Mouse (Mus musculus) liver, embryonic 12.5 days (tissue): Measurements from ENCODE around the gene Psmd8. TPM values are rescaled to one million over a fixed set of nuclear protein-coding genes. Genes with fewer than 3 reads are reported as not detected.
"Not testable (repeated sequence)": the region's sequence is repeated elsewhere in the genome, so short reads cannot be mapped to it uniquely, and the experiment has no call there.

Experiments
- ATAC-seq: fragments of 200-750 bp; cut with Nextera tagmentation; 2 replicates; pipeline ENCODE4 v1.8.0; 2017; ENCODE audit warnings: moderate number of reproducible peaks, mild to moderate bottlenecking, moderate library complexity
- H3K27ac ChIP-seq: fragments of 300-500 bp; sonication (generic); 2 replicates; pipeline ENCODE4 v1.5.1; 2016; ENCODE audit warnings: mild to moderate bottlenecking
- H3K27me3 ChIP-seq: fragments of 300-500 bp; sonication (generic); replicated peaks from 2 replicates; pipeline ENCODE4 v1.6.1; 2016; ENCODE audit warnings: mild to moderate bottlenecking, moderate library complexity
- H3K36me3 ChIP-seq: fragments of 300-500 bp; sonication (generic); 2 replicates; pipeline ENCODE4 v1.6.1; 2016; ENCODE audit warnings: mild to moderate bottlenecking, moderate library complexity
- H3K4me1 ChIP-seq: fragments of 300-500 bp; sonication (generic); 2 replicates; pipeline ENCODE4 v1.6.1; 2016
- H3K4me2 ChIP-seq: fragments of 300-500 bp; sonication (generic); 2 replicates; pipeline ENCODE4 v1.6.1; 2016; ENCODE audit warnings: mild to moderate bottlenecking, moderate library complexity
- H3K4me3 ChIP-seq: fragments of 300-500 bp; sonication (generic); 2 replicates; pipeline ENCODE4 v1.5.1; 2016; ENCODE audit warnings: mild to moderate bottlenecking, moderate library complexity
- H3K9ac ChIP-seq: fragments of 300-500 bp; sonication (generic); 2 replicates; pipeline ENCODE4 v1.6.1; 2016; ENCODE audit warnings: mild to moderate bottlenecking, moderate library complexity
- H3K9me3 ChIP-seq: fragments of 300-500 bp; sonication (generic); replicated peaks from 2 replicates; pipeline ENCODE4 v1.6.1; 2016; ENCODE audit warnings: mild to moderate bottlenecking, moderate library complexity
- WGBS: fragments of 180-500 bp; shearing (Covaris S2); methylation state at CpG from one replicate; pipeline ENCODE4 v1.1.7; 2016; ENCODE audit not compliant: insufficient replicate concordance; 5-methylcytosine and 5-hydroxymethylcytosine counted together
- polyA plus RNA-seq: library from polyadenylated mRNA; unstranded; fragments of >200 nt; fragmentation: Nextera tagmentation; extraction: Ambion mirVana; gene quantifications from 2 replicates; pipeline ENCODE4 v1.2.1, GENCODE M21; 2016

The Psmd8 gene
- polyA plus RNA-seq, 1 experiment from 2014 or later = 180 TPM

DNA sequence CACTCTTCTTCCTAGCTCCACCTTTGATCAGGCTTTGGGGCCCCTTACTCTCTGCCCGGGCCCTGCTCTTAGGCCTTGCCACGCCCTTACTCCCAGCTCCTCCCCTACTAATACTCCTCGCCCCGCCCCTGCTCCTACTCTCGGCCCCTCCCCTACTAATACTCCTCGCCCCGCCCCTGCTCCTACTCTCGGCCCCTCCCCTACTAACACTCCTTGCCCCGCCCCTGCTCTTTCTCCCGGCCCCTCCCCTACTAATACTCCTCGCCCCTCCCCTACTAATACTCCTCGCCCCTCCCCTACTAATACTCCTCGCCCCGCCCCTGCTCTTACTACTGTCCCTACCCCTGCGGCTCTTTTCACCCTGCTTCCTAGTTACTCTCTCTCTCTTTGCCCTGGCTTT lies 30.5 kb upstream of the Psmd8 start:
- not testable (repeated sequence) for H3K9me3 ChIP-seq, H3K36me3 ChIP-seq, H3K9ac ChIP-seq
- Histone ChIP-seq H3K4me3 (peak overlapping the region; percentile 42), H3K27ac (peak overlapping the region; percentile 71), H3K27me3 (0 out of 2 replicates have a peak, but pooled peaks cover 10% of the 10 kb centered on the region), H3K4me1 (peaks cover 26% of the 10 kb centered on the region), H3K4me2 (peak overlapping the region; percentile 62)
- WGBS = 9% methylated on average over 15 of the region's 15 CpGs
- peak; percentile 68 for ATAC-seq

- no peak for ATAC-seq
- Histone ChIP-seq H3K36me3 (no peaks in the 10 kb centered on the region), H3K4me2 (no peak overlapping the region), H3K9ac (no peak overlapping the region), H3K27ac (no peak overlapping the region), H3K4me1 (no peaks in the 10 kb centered on the region), H3K4me3 (no peak overlapping the region), H3K9me3 (no peaks in the 10 kb centered on the region), H3K27me3 (peaks cover 5% of the 10 kb centered on the region; the same call in 1 of the 2 replicates)
- WGBS = 49% methylated on average over 6 of the region's 6 CpGs
Observed at GRCm38 (mm10) chr7:29202577-29202976, 22.1 kb upstream of the Psmd8 start.

DNA sequence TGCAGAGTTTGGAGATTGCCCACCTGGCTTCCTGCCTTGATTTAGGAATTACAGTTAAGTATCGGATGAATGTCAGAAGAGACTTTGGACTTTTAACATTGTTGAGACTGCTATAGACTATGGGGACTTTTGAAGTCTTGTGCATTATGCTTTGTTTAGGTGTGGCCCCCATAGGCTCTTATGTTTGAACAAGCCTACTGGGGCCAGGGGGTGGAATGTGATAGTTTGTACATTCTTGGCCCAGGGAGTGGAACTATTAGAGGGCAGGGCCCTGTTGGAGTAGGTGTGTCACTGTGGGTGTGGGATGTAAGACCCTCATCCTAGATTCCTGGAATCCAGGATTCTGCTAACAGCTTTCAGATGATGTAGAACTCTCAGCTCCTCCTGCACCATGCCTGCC lies 13.7 kb upstream of the Psmd8 start:
- WGBS = 75% methylated on average over 1 of the region's 1 CpGs
- H3K9me3 ChIP-seq, H3K4me1 ChIP-seq, H3K36me3 ChIP-seq, H3K4me2 ChIP-seq, H3K9ac ChIP-seq, ATAC-seq, H3K4me3 ChIP-seq, H3K27ac ChIP-seq, H3K27me3 ChIP-seq: not testable (repeated sequence)

- Histone ChIP-seq H3K4me1 (peaks cover 24% of the 10 kb centered on the region), H3K36me3 (peaks cover 23% of the 10 kb centered on the region), H3K4me2 (peak overlapping the region; percentile 88)
- WGBS = 77% methylated on average over 4 of the region's 4 CpGs
- H3K9me3 ChIP-seq, H3K4me3 ChIP-seq, H3K27ac ChIP-seq, H3K9ac ChIP-seq, H3K27me3 ChIP-seq, ATAC-seq: not testable (repeated sequence)
Observed at GRCm38 (mm10) chr7:29181323-29181722, 822 bp upstream of the Psmd8 start.

- Histone ChIP-seq H3K27ac (no peak overlapping the region), H3K4me2 (peak overlapping the region; percentile 88), H3K36me3 (peaks cover 27% of the 10 kb centered on the region), H3K4me1 (peaks cover 24% of the 10 kb centered on the region), H3K4me3 (peak overlapping the region; percentile 84), H3K27me3 (no peaks in the 10 kb centered on the region), H3K9ac (0 out of 2 replicates have a peak overlapping the region, but pooled peaks have one; percentile 86), H3K9me3 (no peaks in the 10 kb centered on the region)
- WGBS = 37% methylated on average over 5 of the region's 5 CpGs
- ATAC-seq = 0 out of 2 replicates have a peak, but pooled peaks have one; percentile 8
Observed at GRCm38 (mm10) chr7:29180854-29181236, 344 bp upstream of the Psmd8 start.

DNA sequence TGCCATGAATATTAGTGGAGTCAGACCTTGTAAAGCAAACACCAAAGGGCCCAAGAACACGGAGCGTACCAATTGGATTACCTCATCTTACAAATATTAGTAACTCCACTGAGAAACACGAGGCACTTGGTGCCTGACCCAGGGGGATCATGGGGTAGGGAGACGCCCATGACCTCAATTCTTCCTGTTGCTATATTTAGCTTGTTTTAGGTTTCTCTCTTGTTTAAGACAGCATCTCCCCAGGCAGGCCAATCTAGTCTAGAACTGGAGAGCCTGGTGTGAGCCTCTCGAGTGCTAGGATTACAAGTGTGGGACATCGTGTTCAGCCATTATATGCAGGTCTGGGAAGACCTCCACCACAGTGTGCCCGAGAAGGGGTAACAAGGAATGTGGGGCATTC lies 1.2 kb downstream of the Psmd8 start:
- 14% methylated on average over 7 of the region's 7 CpGs for WGBS
- H3K36me3 ChIP-seq = peaks cover 43% of the 10 kb centered on the region
- peak overlapping the region; percentile 88 for H3K4me2 ChIP-seq
- peaks cover 24% of the 10 kb centered on the region for H3K4me1 ChIP-seq
- peak overlapping the region; percentile 75 for H3K27ac ChIP-seq
- ATAC-seq = no peak
- peaks cover 3% of the 10 kb centered on the region for H3K27me3 ChIP-seq
- H3K9me3 ChIP-seq = no peaks in the 10 kb centered on the region
- H3K4me3 ChIP-seq = peak overlapping the region; percentile 84
- H3K9ac ChIP-seq = peak overlapping the region; percentile 86

- Histone ChIP-seq H3K27ac (no peak overlapping the region), H3K4me1 (peaks cover 24% of the 10 kb centered on the region), H3K9me3 (no peaks in the 10 kb centered on the region), H3K9ac (peak overlapping the region; percentile 86; the same call in 1 of the 2 replicates), H3K4me3 (no peak overlapping the region), H3K36me3 (peaks cover 55% of the 10 kb centered on the region), H3K27me3 (peaks cover 15% of the 10 kb centered on the region), H3K4me2 (peak overlapping the region; percentile 88)
- WGBS = 88% methylated on average over 4 of the region's 4 CpGs
- no peak for ATAC-seq
Observed at GRCm38 (mm10) chr7:29178106-29178505, 2.4 kb downstream of the Psmd8 start.

DNA sequence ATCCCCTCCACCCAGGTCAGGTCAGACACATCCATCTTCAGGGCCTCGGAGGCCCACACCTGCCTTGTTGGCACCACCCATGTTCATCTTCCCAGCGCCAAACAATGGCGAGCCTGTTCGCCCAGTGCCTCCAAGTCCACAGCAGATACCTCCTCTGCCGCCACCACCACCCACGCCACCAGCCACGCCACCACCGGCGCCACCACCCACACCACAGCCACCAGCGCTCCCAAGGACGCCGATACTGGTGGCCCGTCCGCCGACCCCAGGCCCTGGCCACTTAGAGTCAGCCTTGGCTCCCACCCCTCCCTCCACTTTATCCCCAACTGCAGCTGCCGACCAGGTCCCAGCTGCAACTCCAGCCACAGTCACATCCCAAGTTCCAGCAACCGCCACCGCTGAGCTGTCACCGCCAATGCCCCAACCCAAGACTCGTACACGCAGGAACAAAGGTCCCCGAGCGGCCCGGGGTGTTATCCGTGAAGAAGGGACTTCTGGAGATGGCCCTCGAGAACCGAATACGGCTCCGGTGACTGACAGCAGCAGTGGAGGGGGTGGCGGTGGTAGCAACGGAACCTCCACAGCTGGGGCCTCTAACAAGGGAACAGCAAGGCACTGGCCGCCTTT lies 8.0 kb downstream of the Psmd8 start:
- peaks cover 71% of the 10 kb centered on the region for H3K27me3 ChIP-seq

DNA sequence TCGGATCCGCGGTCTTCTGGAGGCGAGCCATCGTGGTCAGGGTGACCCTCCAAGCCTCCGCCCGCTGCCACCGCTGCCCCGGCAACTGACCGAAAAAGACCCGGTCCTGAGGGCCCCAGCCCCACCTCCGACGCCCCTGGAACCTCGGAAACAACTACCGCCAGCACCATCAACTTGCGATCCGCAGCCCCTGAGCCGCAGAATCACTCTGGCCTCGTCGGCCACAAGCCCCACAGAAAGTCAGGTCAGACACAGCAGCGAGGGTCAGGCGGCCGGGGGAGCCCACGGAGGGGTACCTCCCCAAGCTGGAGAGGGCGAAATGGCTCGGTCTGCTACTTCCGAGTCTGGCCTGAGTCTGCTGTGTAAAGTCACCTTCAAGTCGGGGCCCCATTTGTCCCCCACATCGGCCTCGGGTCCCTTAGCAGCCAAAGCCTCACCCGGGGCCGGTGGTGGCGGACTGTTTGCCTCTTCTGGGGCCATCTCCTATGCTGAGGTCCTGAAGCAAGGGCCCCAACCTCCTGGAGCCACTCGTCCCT lies 8.9 kb downstream of the Psmd8 start:
- Histone ChIP-seq H3K4me3 (peak overlapping the region; percentile 54), H3K9ac (peak overlapping the region; percentile 34; the same call in 1 of the 2 replicates), H3K27me3 (peaks cover 78% of the 10 kb centered on the region), H3K36me3 (peaks cover 39% of the 10 kb centered on the region), H3K27ac (no peak overlapping the region), H3K9me3 (no peaks in the 10 kb centered on the region), H3K4me2 (peak overlapping the region; percentile 69), H3K4me1 (peaks cover 39% of the 10 kb centered on the region)
- 8% methylated on average over 34 of the region's 34 CpGs for WGBS
- ATAC-seq = no peak

More for the DNA sequence above, 8.0 kb downstream of the Psmd8 start:
- no peak overlapping the region for H3K9ac ChIP-seq
- H3K4me3 ChIP-seq = no peak overlapping the region
- 46% methylated on average over 32 of the region's 32 CpGs for WGBS
- peaks cover 39% of the 10 kb centered on the region for H3K4me1 ChIP-seq
- no peak for ATAC-seq
- peaks cover 46% of the 10 kb centered on the region for H3K36me3 ChIP-seq
- H3K9me3 ChIP-seq = no peaks in the 10 kb centered on the region
- no peak overlapping the region for H3K4me2 ChIP-seq
- no peak overlapping the region for H3K27ac ChIP-seq

DNA sequence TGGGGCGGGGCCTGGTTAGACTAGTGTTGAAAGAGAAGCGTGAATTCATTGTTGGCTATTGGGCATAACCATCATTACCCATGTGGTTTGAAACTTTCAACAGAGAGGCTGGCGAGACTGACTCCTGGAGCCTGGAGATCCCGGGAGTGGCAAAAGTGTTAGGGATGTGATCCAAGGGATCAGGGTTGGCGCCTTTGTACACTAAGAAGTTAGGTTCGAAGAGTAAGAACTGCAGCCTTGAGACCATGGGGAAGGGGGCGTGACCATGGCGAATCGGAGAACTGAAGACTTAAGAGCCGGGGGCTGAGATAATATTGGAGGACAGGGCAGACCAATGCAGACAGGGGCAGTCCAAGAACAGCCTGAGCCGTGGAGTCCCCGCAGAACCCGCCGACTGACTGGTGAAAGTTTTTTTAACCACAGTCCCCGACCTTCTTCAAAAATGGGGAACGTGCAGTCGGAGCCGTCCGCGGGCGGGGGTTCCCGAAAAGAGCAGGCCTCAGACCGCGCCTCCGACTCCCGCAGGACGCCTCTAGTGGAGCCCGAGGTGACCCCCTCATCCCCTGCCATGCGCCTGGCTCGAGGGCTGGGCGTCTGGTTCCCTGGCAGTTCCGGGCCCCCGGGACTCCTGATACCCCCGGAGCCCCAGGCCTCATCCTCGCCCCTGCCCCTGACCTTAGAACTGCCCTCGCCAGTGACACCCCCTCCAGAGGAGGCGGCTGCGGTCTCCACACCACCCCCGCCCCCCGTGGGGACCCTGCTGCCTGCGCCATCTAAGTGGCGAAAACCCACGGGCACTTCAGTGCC lies 9.5 kb downstream of the Psmd8 start:
- Histone ChIP-seq H3K9ac (peak overlapping the region; percentile 34), H3K36me3 (peaks cover 32% of the 10 kb centered on the region), H3K4me1 (peaks cover 39% of the 10 kb centered on the region), H3K9me3 (no peaks in the 10 kb centered on the region), H3K4me3 (peak overlapping the region; percentile 54), H3K4me2 (peak overlapping the region; percentile 69), H3K27ac (no peak overlapping the region), H3K27me3 (peaks cover 84% of the 10 kb centered on the region)
- WGBS = 1% methylated on average over 43 of the region's 43 CpGs
- ATAC-seq = peak; percentile 9; the same call in 1 of the 2 replicates

DNA sequence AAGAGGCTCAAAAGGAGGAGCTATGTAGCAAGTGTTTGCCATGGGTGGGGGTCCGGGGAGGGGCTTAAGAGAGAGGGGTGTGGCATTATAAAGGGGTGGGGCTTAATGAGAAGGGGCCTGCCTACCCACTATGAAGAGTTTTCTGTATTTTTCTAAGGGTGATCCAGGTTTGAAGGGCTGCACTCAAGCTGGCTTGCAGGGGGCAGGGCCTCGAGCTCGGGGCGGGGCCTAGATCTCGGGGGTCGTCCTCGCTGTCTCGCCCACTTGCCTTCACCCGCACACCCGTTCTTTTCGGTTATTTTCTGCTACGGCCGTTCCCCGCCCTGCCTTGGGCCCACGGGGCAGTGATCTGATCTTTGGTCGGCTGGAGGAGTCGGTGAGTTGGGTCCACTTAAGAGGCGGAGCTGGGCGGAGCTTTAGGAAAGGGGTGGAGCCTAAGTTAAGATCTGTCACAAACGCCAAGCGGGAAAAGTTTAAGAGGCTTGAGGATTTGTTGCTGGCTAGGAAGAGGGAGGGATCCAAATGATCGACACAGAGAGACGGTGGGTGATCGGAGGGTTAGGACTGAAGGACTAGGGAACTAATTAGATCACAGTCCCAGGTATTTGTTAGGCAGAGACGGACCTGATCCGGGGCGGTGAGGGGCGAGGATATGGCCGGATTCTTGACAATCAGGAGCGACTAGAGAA lies 10.3 kb downstream of the Psmd8 start, which contains the start of the genes Ggn and Spred3:
Gene Ggn, plus strand, starts transcription at position 145 of the 689 bp plus-strand sequence.
Gene Spred3, minus strand, starts transcription at position 346 of the 689 bp plus-strand sequence.
- Histone ChIP-seq H3K9ac (peak within 1 kb of the TSS; percentile 42), H3K4me3 (peak within 1 kb of the TSS; percentile 54), H3K27me3 (peaks cover 91% of the 10 kb centered on the region), H3K27ac (0 out of 2 replicates have a peak within 1 kb of the TSS, but pooled peaks have one; percentile 5), H3K9me3 (no peaks in the 10 kb centered on the region), H3K4me1 (peaks cover 39% of the 10 kb centered on the region), H3K4me2 (peak within 1 kb of the TSS; percentile 69), H3K36me3 (peaks cover 24% of the 10 kb centered on the region)
- peak; percentile 47 for ATAC-seq
- under 1% methylated on average over 30 of the region's 30 CpGs for WGBS
